ENCODE assay signal across 31 mouse cellular contexts in the genomic region with DNA sequence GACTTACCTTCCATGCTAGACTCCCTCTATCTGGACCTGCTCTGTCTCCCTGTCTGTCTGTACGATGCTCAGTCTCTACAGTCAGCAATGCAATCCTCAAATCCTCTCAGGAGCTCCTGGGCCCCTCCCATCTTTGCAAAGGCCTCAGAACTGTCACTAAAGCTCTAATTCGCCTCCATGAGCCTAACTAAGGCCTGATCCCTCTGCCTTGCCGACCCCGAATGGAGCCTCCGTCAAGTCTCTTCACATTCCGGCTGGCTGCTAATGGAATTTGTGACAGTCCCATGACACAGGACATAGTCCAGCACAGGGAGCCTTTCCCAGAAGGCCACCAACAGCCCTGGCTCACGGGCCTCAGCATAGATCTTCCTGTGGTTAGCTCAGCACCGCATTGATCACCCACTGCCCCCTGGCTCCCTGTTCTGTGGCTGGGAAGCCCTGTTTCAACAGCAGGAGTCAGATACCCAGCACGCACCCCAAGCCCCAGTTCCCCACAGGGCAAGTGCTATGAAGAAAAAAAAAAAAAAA. TPM values are rescaled to one million over a fixed set of nuclear protein-coding genes. Genes with fewer than 3 reads are reported as not detected.
DNase-seq lines count a peak whose midpoint lies in the region; ATAC-seq and TF ChIP-seq lines count a peak whose summit lies in the region.
"Had no signal": no experiment of that assay in that cellular context is flagged by ENCODE, and none has a peak within 500 bp of the region (broad histone marks: within the 10 kb centered on the region; RNA-seq: fewer than 3 reads in every experiment).

No protein-coding gene starts in this region.

- no peak overlapping the region for H3K4me3 ChIP-seq in intestine, postnatal 0 days (ENCODE audit: low read depth, low read length)
- no peak overlapping the region for H3K4me3 ChIP-seq in intestine, embryonic 16.5 days (ENCODE audit: low read length)
- H3K4me3 ChIP-seq in liver, postnatal 0 days (ENCODE audit: low read depth, low read length): no peak overlapping the region
- H3K4me3 ChIP-seq in liver, embryonic 12.5 days: no peak overlapping the region
- no peak overlapping the region for H3K4me3 ChIP-seq in hindbrain, postnatal 0 days (ENCODE audit: low read length)
- H3K4me3 ChIP-seq: heart, embryonic 15.5 days; hindbrain, embryonic 13.5 days; liver, embryonic 15.5 days; lung, embryonic 15.5 days; midbrain, embryonic 10.5 days; midbrain, embryonic 15.5 days; neural tube, embryonic 15.5 days had no signal

- no peak for DNase-seq in liver, postnatal 0 days
- peak; percentile 54 for DNase-seq in retina, embryonic 14.5 days (ENCODE audit: low spot score)
- no peak for DNase-seq in hindbrain, postnatal 0 days (ENCODE audit: low spot score)
- DNase-seq in right cerebral cortex, postnatal 4 days: no peak
- DNase-seq: adrenal gland, adult 8-10 months; cerebellum, adult 8-10 months; cerebellum, postnatal 25 days; gastrocnemius, postnatal 10 days; heart, postnatal 4 days; kidney, adult 9 months; kidney, postnatal 14 days; liver; right cerebral cortex, adult 18-20 months; thymus, adult 18-20 months; thymus, postnatal 25 days had no signal

- H3K27me3 ChIP-seq in intestine, postnatal 0 days (replicated peaks; ENCODE audit: control insufficient read depth, insufficient read depth, low read length): no peaks in the 10 kb centered on the region
- H3K27me3 ChIP-seq in intestine, embryonic 16.5 days (replicated peaks; ENCODE audit: control insufficient read depth, insufficient read depth, low read length): no peaks in the 10 kb centered on the region
- no peaks in the 10 kb centered on the region for H3K27me3 ChIP-seq in liver, postnatal 0 days (ENCODE audit: insufficient read depth, low read length)
- peaks cover 46% of the 10 kb centered on the region for H3K27me3 ChIP-seq in liver, embryonic 12.5 days (replicated peaks)
- no peaks in the 10 kb centered on the region for H3K27me3 ChIP-seq in hindbrain, postnatal 0 days (ENCODE audit: insufficient read depth, low read length)
- H3K27me3 ChIP-seq: liver, embryonic 15.5 days; lung, embryonic 15.5 days; midbrain, embryonic 15.5 days; neural tube, embryonic 15.5 days had no signal

- no peak for TF ChIP-seq CTCF in intestine, postnatal 0 days (IDR thresholded peaks at IDR 0.05; ENCODE audit: low read depth)
- TF ChIP-seq CTCF in liver, postnatal 0 days (IDR thresholded peaks at IDR 0.05; ENCODE audit: low read depth): no peak
- TF ChIP-seq CTCF in hindbrain, postnatal 0 days (IDR thresholded peaks at IDR 0.05; ENCODE audit: low read depth): no peak

- no peak overlapping the region for H3K9ac ChIP-seq in intestine, postnatal 0 days (ENCODE audit: low read depth, low read length)
- H3K9ac ChIP-seq in intestine, embryonic 16.5 days (ENCODE audit: low read depth, low read length): no peak overlapping the region
- H3K9ac ChIP-seq in liver, postnatal 0 days (replicated peaks): no peak overlapping the region
- H3K9ac ChIP-seq in liver, embryonic 12.5 days: no peak overlapping the region
- no peak overlapping the region for H3K9ac ChIP-seq in hindbrain, postnatal 0 days (replicated peaks; ENCODE audit: low read length)
- H3K9ac ChIP-seq: heart, embryonic 15.5 days; hindbrain, embryonic 13.5 days; liver, embryonic 15.5 days; lung, embryonic 15.5 days; midbrain, embryonic 15.5 days; neural tube, embryonic 15.5 days had no signal

- H3K9me3 ChIP-seq in intestine, postnatal 0 days (ENCODE audit: control insufficient read depth): no peaks in the 10 kb centered on the region
- H3K9me3 ChIP-seq in intestine, embryonic 16.5 days (ENCODE audit: control insufficient read depth, low read length): no peaks in the 10 kb centered on the region
- no peaks in the 10 kb centered on the region for H3K9me3 ChIP-seq in liver, postnatal 0 days (ENCODE audit: low read length)
- H3K9me3 ChIP-seq in liver, embryonic 12.5 days (replicated peaks): no peaks in the 10 kb centered on the region
- H3K9me3 ChIP-seq in hindbrain, postnatal 0 days (ENCODE audit: low read length): no peaks in the 10 kb centered on the region
- H3K9me3 ChIP-seq: heart, embryonic 15.5 days; hindbrain, embryonic 13.5 days; liver, embryonic 15.5 days; lung, embryonic 15.5 days; midbrain, embryonic 10.5 days; midbrain, embryonic 15.5 days; neural tube, embryonic 15.5 days had no signal

- ATAC-seq in intestine, postnatal 0 days: peak; percentile 14; the same call in 1 of the 2 replicates
- ATAC-seq in intestine, embryonic 16.5 days: no peak; the same call in 1 of the 2 replicates
- peak; percentile 50 for ATAC-seq in liver, postnatal 0 days
- ATAC-seq in liver, embryonic 12.5 days: no peak
- ATAC-seq in hindbrain, postnatal 0 days: no peak
- ATAC-seq: CD4-positive, CD25-positive, alpha-beta regulatory T cell, adult 4 months; forebrain, embryonic 16.5 days; midbrain, embryonic 15.5 days had no signal

- 61% methylated on average over 9 of the region's 9 CpGs for WGBS in intestine, postnatal 0 days
- WGBS in intestine, embryonic 16.5 days: 67% methylated on average over 9 of the region's 9 CpGs
- 67% methylated on average over 9 of the region's 9 CpGs for WGBS in liver, postnatal 0 days (ENCODE audit: insufficient replicate concordance)
- 65% methylated on average over 9 of the region's 9 CpGs for WGBS in liver, embryonic 12.5 days (ENCODE audit: insufficient replicate concordance)
- WGBS in hindbrain, postnatal 0 days: 61% methylated on average over 9 of the region's 9 CpGs

- peak overlapping the region; percentile 60 for H3K4me2 ChIP-seq in intestine, postnatal 0 days (replicated peaks; ENCODE audit: low read depth)
- no peak overlapping the region for H3K4me2 ChIP-seq in intestine, embryonic 16.5 days (ENCODE audit: low read depth, low read length)
- H3K4me2 ChIP-seq in liver, postnatal 0 days (ENCODE audit: low read depth, low read length): no peak overlapping the region
- no peak overlapping the region for H3K4me2 ChIP-seq in liver, embryonic 12.5 days
- H3K4me2 ChIP-seq in hindbrain, postnatal 0 days (ENCODE audit: low read depth, low read length): no peak overlapping the region
- H3K4me2 ChIP-seq: heart, embryonic 15.5 days; hindbrain, embryonic 13.5 days; liver, embryonic 15.5 days; midbrain, embryonic 15.5 days; neural tube, embryonic 15.5 days had no signal

- peak overlapping the region; percentile 62 for H3K27ac ChIP-seq in intestine, postnatal 0 days (ENCODE audit: low read depth, low read length)
- H3K27ac ChIP-seq in intestine, embryonic 16.5 days (ENCODE audit: low read length): no peak overlapping the region
- H3K27ac ChIP-seq in liver, postnatal 0 days (ENCODE audit: low read depth): no peak overlapping the region
- no peak overlapping the region for H3K27ac ChIP-seq in liver, embryonic 12.5 days
- H3K27ac ChIP-seq in hindbrain, postnatal 0 days: no peak overlapping the region
- H3K27ac ChIP-seq: heart, embryonic 15.5 days; hindbrain, embryonic 13.5 days; liver, embryonic 15.5 days; lung, embryonic 15.5 days; midbrain, embryonic 10.5 days; midbrain, embryonic 15.5 days; neural tube, embryonic 15.5 days; stomach, postnatal 0 days had no signal

- H3K36me3 ChIP-seq in intestine, postnatal 0 days (ENCODE audit: control insufficient read depth, insufficient read depth): no peaks in the 10 kb centered on the region; the same call in 1 of the 2 replicates
- no peaks in the 10 kb centered on the region for H3K36me3 ChIP-seq in intestine, embryonic 16.5 days (ENCODE audit: control insufficient read depth, insufficient read depth, low read length)
- no peaks in the 10 kb centered on the region for H3K36me3 ChIP-seq in liver, postnatal 0 days (replicated peaks; ENCODE audit: insufficient read depth, low read length)
- H3K36me3 ChIP-seq in liver, embryonic 12.5 days: no peaks in the 10 kb centered on the region
- no peaks in the 10 kb centered on the region for H3K36me3 ChIP-seq in hindbrain, postnatal 0 days (ENCODE audit: insufficient read depth, low read length)
- H3K36me3 ChIP-seq: heart, embryonic 15.5 days; hindbrain, embryonic 13.5 days; liver, embryonic 15.5 days; lung, embryonic 15.5 days; midbrain, embryonic 10.5 days; midbrain, embryonic 15.5 days; neural tube, embryonic 15.5 days had no signal

- TF ChIP-seq EP300 in liver, postnatal 0 days (IDR thresholded peaks at IDR 0.05; ENCODE audit: low read depth): no peak

- H3K4me1 ChIP-seq in intestine, postnatal 0 days (replicated peaks; ENCODE audit: control insufficient read depth, insufficient read depth, low read length): no peaks in the 10 kb centered on the region; the same call in 1 of the 2 replicates
- peaks cover 7% of the 10 kb centered on the region for H3K4me1 ChIP-seq in intestine, embryonic 16.5 days (ENCODE audit: control insufficient read depth, insufficient read depth, low read length)
- H3K4me1 ChIP-seq in liver, postnatal 0 days (ENCODE audit: insufficient read depth): peaks cover 3% of the 10 kb centered on the region; the same call in 1 of the 2 replicates
- peaks cover 16% of the 10 kb centered on the region for H3K4me1 ChIP-seq in liver, embryonic 12.5 days
- H3K4me1 ChIP-seq in hindbrain, postnatal 0 days (ENCODE audit: insufficient read depth, low read length): peaks cover 8% of the 10 kb centered on the region; the same call in 1 of the 2 replicates
- H3K4me1 ChIP-seq: liver, embryonic 15.5 days had no signal

RNA-seq across cellular contexts. Expression of a gene that starts 3.8 kb away (rescaled TPM):
- 568 and 663 TPM in 2 replicates for polyA plus RNA-seq in intestine, postnatal 0 days (2015; fragmentation: Nextera tagmentation; extraction: Ambion mirVana)
- polyA plus RNA-seq in intestine, embryonic 16.5 days (2015; fragmentation: Nextera tagmentation; extraction: Ambion mirVana): 106 and 225 TPM in 2 replicates
- 0.12 and 0.14 TPM in 2 replicates for polyA plus RNA-seq in liver, postnatal 0 days (2015; fragmentation: Nextera tagmentation; extraction: Ambion mirVana)
- polyA plus RNA-seq in liver, embryonic 12.5 days (2016; fragmentation: Nextera tagmentation; extraction: Ambion mirVana): 0.30 and 0.36 TPM in 2 replicates
- 0.14 and 0.16 TPM in 2 replicates for total RNA-seq in hindbrain, postnatal 0 days (2014; rRNA removed)
- 0.18 and 0.41 TPM in 2 replicates for polyA plus RNA-seq in hindbrain, postnatal 0 days (2015; fragmentation: Nextera tagmentation; extraction: Ambion mirVana)
- total RNA-seq: adrenal gland, adult 8-10 months; heart, adult 8-10 months; megakaryocyte progenitor cell, adult 5-6 weeks had no signal
- polyA plus RNA-seq: CD4-positive, CD25-positive, alpha-beta regulatory T cell, adult 4 months; embryonic facial prominence, embryonic 11.5 days; stomach, postnatal 0 days had no signal

RNA-seq across cellular contexts. Expression of a gene that starts 51.2 kb away (rescaled TPM):
- 0.39 and 0.54 TPM in 2 replicates for polyA plus RNA-seq in intestine, postnatal 0 days (2015; fragmentation: Nextera tagmentation; extraction: Ambion mirVana)
- polyA plus RNA-seq in intestine, embryonic 16.5 days (2015; fragmentation: Nextera tagmentation; extraction: Ambion mirVana): 0.40 and 0.70 TPM in 2 replicates
- 0.18 and 0.47 TPM in 2 replicates for polyA plus RNA-seq in liver, postnatal 0 days (2015; fragmentation: Nextera tagmentation; extraction: Ambion mirVana)
- polyA plus RNA-seq in liver, embryonic 12.5 days (2016; fragmentation: Nextera tagmentation; extraction: Ambion mirVana): 0.59 and 0.68 TPM in 2 replicates
- total RNA-seq in hindbrain, postnatal 0 days (2014; rRNA removed): 6.1 and 16.9 TPM in 2 replicates
- 5.2 and 5.5 TPM in 2 replicates for polyA plus RNA-seq in hindbrain, postnatal 0 days (2015; fragmentation: Nextera tagmentation; extraction: Ambion mirVana)
- total RNA-seq: megakaryocyte progenitor cell, adult 5-6 weeks had no signal

Comparison
In these comparisons a context has a peak if more than half of its experiments do, and no peak if none do; other contexts are left out.
1. ATAC-seq: peak in intestine, postnatal 0 days (single experiment) and liver, postnatal 0 days (single experiment); none in intestine, embryonic 16.5 days (single experiment), liver, embryonic 12.5 days (single experiment) and hindbrain, postnatal 0 days (single experiment).
2. RNA of a gene that starts 3.8 kb away (polyA plus RNA-seq): 568 to 663 TPM in intestine, postnatal 0 days and 106 to 225 TPM in intestine, embryonic 16.5 days; 0.18 to 0.41 TPM in hindbrain, postnatal 0 days, 0.30 to 0.36 TPM in liver, embryonic 12.5 days and 0.12 to 0.14 TPM in liver, postnatal 0 days; every median in the first group is over 10 times any median in the second.